Mouse (Mus musculus): ENCODE measurements around the gene Abcc4. TPM values are rescaled to one million over a fixed set of nuclear protein-coding genes. Genes with fewer than 3 reads are reported as not detected.
A peak's percentile ranks its signal among the peaks of the same experiment; 100 is the strongest.
"Not testable (repeated sequence)": the region's sequence is repeated elsewhere in the genome, so short reads cannot be mapped to it uniquely, and the experiment has no call there.

Gene Abcc4
- total RNA-seq, 2 experiments from 2014 or later: 10.1 to 12.5 TPM

- ATAC-seq (replicated peaks; ENCODE audit: low FRiP score, poor library complexity, severe bottlenecking): no peak
These were observed 20.4 kb downstream of the Abcc4 start for GRCm38 (mm10) chr14:118685572-118685971.

- 0 out of 2 replicates have a peak, but pooled peaks have one; percentile 49 for ATAC-seq (replicated peaks; ENCODE audit: low FRiP score, poor library complexity, severe bottlenecking)
These were observed 23.5 kb downstream of the Abcc4 start for GRCm38 (mm10) chr14:118682339-118683034.

- no peak for ATAC-seq (replicated peaks; ENCODE audit: low FRiP score, poor library complexity, severe bottlenecking)
These were observed 24.9 kb downstream of the Abcc4 start for GRCm38 (mm10) chr14:118681087-118681486.

- ATAC-seq (replicated peaks; ENCODE audit: low FRiP score, poor library complexity, severe bottlenecking): no peak
These were observed 27.6 kb downstream of the Abcc4 start for GRCm38 (mm10) chr14:118678279-118678985.

- no peak for ATAC-seq (replicated peaks; ENCODE audit: low FRiP score, poor library complexity, severe bottlenecking)
These were observed 29.6 kb downstream of the Abcc4 start for GRCm38 (mm10) chr14:118676308-118676994.

- no peak for ATAC-seq (replicated peaks; ENCODE audit: low FRiP score, poor library complexity, severe bottlenecking)
These were observed 31.3 kb downstream of the Abcc4 start for GRCm38 (mm10) chr14:118674705-118675139.

- ATAC-seq (replicated peaks; ENCODE audit: low FRiP score, poor library complexity, severe bottlenecking): no peak
These were observed 31.8 kb downstream of the Abcc4 start for GRCm38 (mm10) chr14:118674224-118674623.

- no peak for ATAC-seq (replicated peaks; ENCODE audit: low FRiP score, poor library complexity, severe bottlenecking)
These were observed 32.5 kb downstream of the Abcc4 start for GRCm38 (mm10) chr14:118673501-118673900.

- ATAC-seq (replicated peaks; ENCODE audit: low FRiP score, poor library complexity, severe bottlenecking): not testable (repeated sequence)
These were observed 33.1 kb downstream of the Abcc4 start for GRCm38 (mm10) chr14:118672931-118673330.

- ATAC-seq (replicated peaks; ENCODE audit: low FRiP score, poor library complexity, severe bottlenecking): no peak
These were observed 38.5 kb downstream of the Abcc4 start for GRCm38 (mm10) chr14:118667499-118667898.

- no peak for ATAC-seq (replicated peaks; ENCODE audit: low FRiP score, poor library complexity, severe bottlenecking)
These were observed 41.4 kb downstream of the Abcc4 start for GRCm38 (mm10) chr14:118664661-118665060.

- ATAC-seq (replicated peaks; ENCODE audit: low FRiP score, poor library complexity, severe bottlenecking): no peak
These were observed 43.3 kb downstream of the Abcc4 start for GRCm38 (mm10) chr14:118662625-118663276.

- ATAC-seq (replicated peaks; ENCODE audit: low FRiP score, poor library complexity, severe bottlenecking): no peak
These were observed 43.9 kb downstream of the Abcc4 start for GRCm38 (mm10) chr14:118662124-118662523.

GRCm38 (mm10) chr14:118659230-118659629, 46.8 kb downstream of the Abcc4 start:
- 0 out of 2 replicates have a peak, but pooled peaks have one; percentile 44 for ATAC-seq (replicated peaks; ENCODE audit: low FRiP score, poor library complexity, severe bottlenecking)

- ATAC-seq (replicated peaks; ENCODE audit: low FRiP score, poor library complexity, severe bottlenecking): no peak
These were observed 47.7 kb downstream of the Abcc4 start for GRCm38 (mm10) chr14:118658328-118658692.

- ATAC-seq (replicated peaks; ENCODE audit: low FRiP score, poor library complexity, severe bottlenecking): no peak
These were observed 48.2 kb downstream of the Abcc4 start for GRCm38 (mm10) chr14:118657673-118658327.

GRCm38 (mm10) chr14:118657206-118657605, 48.8 kb downstream of the Abcc4 start:
- ATAC-seq (replicated peaks; ENCODE audit: low FRiP score, poor library complexity, severe bottlenecking): no peak

- no peak for ATAC-seq (replicated peaks; ENCODE audit: low FRiP score, poor library complexity, severe bottlenecking)
These were observed 50.0 kb downstream of the Abcc4 start for GRCm38 (mm10) chr14:118656036-118656435.

GRCm38 (mm10) chr14:118654903-118655302, 51.1 kb downstream of the Abcc4 start:
- no peak for ATAC-seq (replicated peaks; ENCODE audit: low FRiP score, poor library complexity, severe bottlenecking)

Measured in erythroblast, adult 5-6 weeks (primary cell).